Mouse (Mus musculus) forebrain, postnatal 0 days (tissue): ENCODE results near the gene Enpep. TPM values are rescaled to one million over a fixed set of nuclear protein-coding genes. Genes with fewer than 3 reads are reported as not detected.

Experiments
- ATAC-seq: fragments of 200-750 bp; cut with Nextera tagmentation; 2 replicates; pipeline ENCODE4 v1.8.0; 2017; ENCODE audit warnings: mild to moderate bottlenecking, moderate library complexity
- DNase-seq: peaks from one replicate; pipeline ENCODE4 v3.0.0-alpha.2; 2015
- H3K27ac ChIP-seq: fragments of 300-500 bp; sonication (generic); 2 replicates; pipeline ENCODE4 v1.5.1; 2014; ENCODE audit warnings: low read depth, mild to moderate bottlenecking, antibody characterized with exemption, low read length, moderate library complexity, mixed read lengths
- H3K27me3 ChIP-seq: fragments of 300-500 bp; sonication (generic); 2 replicates; pipeline ENCODE4 v1.6.1; 2014; ENCODE audit warnings: mild to moderate bottlenecking, low read length, mixed read lengths; ENCODE audit not compliant: insufficient read depth
- H3K36me3 ChIP-seq: fragments of 300-500 bp; sonication (generic); 2 replicates; pipeline ENCODE4 v1.6.1; 2014; ENCODE audit warnings: mild to moderate bottlenecking, moderate library complexity; ENCODE audit not compliant: insufficient read depth
- H3K4me1 ChIP-seq: fragments of 300-500 bp; sonication (generic); 2 replicates; pipeline ENCODE4 v1.6.1; 2014; ENCODE audit warnings: antibody characterized with exemption; ENCODE audit not compliant: insufficient read depth
- H3K4me2 ChIP-seq: fragments of 300-500 bp; sonication (generic); 2 replicates; pipeline ENCODE4 v1.6.1; 2014; ENCODE audit warnings: low read depth, mild to moderate bottlenecking, moderate library complexity
- H3K4me3 ChIP-seq: fragments of 300-500 bp; sonication (generic); 2 replicates; pipeline ENCODE4 v1.5.1; 2014; ENCODE audit warnings: low read depth, low read length, mixed read lengths
- H3K9ac ChIP-seq: fragments of 300-500 bp; sonication (generic); 2 replicates; pipeline ENCODE4 v1.6.1; 2014; ENCODE audit warnings: mild to moderate bottlenecking
- H3K9me3 ChIP-seq: fragments of 300-500 bp; sonication (generic); 2 replicates; pipeline ENCODE4 v1.6.1; 2016; ENCODE audit warnings: low read length
- CTCF ChIP-seq: sonication (generic); IDR thresholded peaks from 2 replicates; pipeline ENCODE4 v1.5.1; 2016; ENCODE audit warnings: antibody characterized with exemption, control low read depth, low read depth
- WGBS: fragments of 180-500 bp; shearing (Covaris S2); extraction: QIAGEN DNeasy Blood & Tissue Kit; methylation state at CpG from one replicate; pipeline ENCODE4 v1.1.7; 2014; 5-methylcytosine and 5-hydroxymethylcytosine counted together
- polyA plus RNA-seq: library from polyadenylated mRNA; unstranded; fragments of >200 nt; fragmentation: Nextera tagmentation; extraction: Ambion mirVana; gene quantifications from 2 replicates; pipeline ENCODE4 v1.2.1, GENCODE M21; 2015
- total RNA-seq: library from RNA; depleted of rRNA; stranded (reverse); fragments of >200 nt; gene quantifications from 2 replicates; pipeline ENCODE4 v1.2.3, GENCODE M21; 2014

Enpep gene
- total and polyA plus RNA-seq, 2 experiments from 2014 or later = 1.5 to 5.7 TPM

- Histone ChIP-seq H3K27me3 (no peaks in the 10 kb centered on the region), H3K4me1 (no peaks in the 10 kb centered on the region), H3K9ac (no peak overlapping the region), H3K36me3 (no peaks in the 10 kb centered on the region), H3K4me3 (no peak overlapping the region), H3K27ac (no peak overlapping the region), H3K4me2 (no peak overlapping the region), H3K9me3 (no peaks in the 10 kb centered on the region)
- no peak for TF ChIP-seq CTCF
- ATAC-seq (no peak), DNase-seq (no peak)
- 76% methylated on average over 7 of the region's 7 CpGs for WGBS
Measured at GRCm38 (mm10) chr3:129332142-129332541, 378 bp downstream of the Enpep start.

GRCm38 (mm10) chr3:129331427-129331826 is 1.1 kb downstream of the Enpep start:
- Histone ChIP-seq H3K9ac (no peak overlapping the region), H3K36me3 (no peaks in the 10 kb centered on the region), H3K4me3 (no peak overlapping the region), H3K4me1 (no peaks in the 10 kb centered on the region), H3K27ac (no peak overlapping the region), H3K27me3 (no peaks in the 10 kb centered on the region), H3K4me2 (no peak overlapping the region), H3K9me3 (no peaks in the 10 kb centered on the region)
- no peak for DNase-seq
- no peak for TF ChIP-seq CTCF
- ATAC-seq = no peak
- 95% methylated on average over 6 of the region's 6 CpGs for WGBS

- Histone ChIP-seq H3K27ac (no peak overlapping the region), H3K36me3 (no peaks in the 10 kb centered on the region), H3K27me3 (no peaks in the 10 kb centered on the region), H3K9ac (no peak overlapping the region), H3K4me2 (no peak overlapping the region), H3K4me3 (no peak overlapping the region), H3K9me3 (no peaks in the 10 kb centered on the region), H3K4me1 (no peaks in the 10 kb centered on the region)
- DNase-seq (no peak), ATAC-seq (no peak)
- no peak for TF ChIP-seq CTCF
- WGBS = 90% methylated on average over 4 of the region's 4 CpGs
Measured at GRCm38 (mm10) chr3:129328056-129328455, 4.5 kb downstream of the Enpep start.

- H3K36me3 ChIP-seq = no peaks in the 10 kb centered on the region
- no peak overlapping the region for H3K27ac ChIP-seq
- no peaks in the 10 kb centered on the region for H3K9me3 ChIP-seq
- no peak overlapping the region for H3K4me2 ChIP-seq
- no peak overlapping the region for H3K9ac ChIP-seq
- H3K27me3 ChIP-seq = no peaks in the 10 kb centered on the region
- 61% methylated on average over 6 of the region's 6 CpGs for WGBS
- H3K4me3 ChIP-seq = no peak overlapping the region
- ATAC-seq (no peak), DNase-seq (no peak)
- TF ChIP-seq CTCF = no peak
- H3K4me1 ChIP-seq = no peaks in the 10 kb centered on the region
Measured at GRCm38 (mm10) chr3:129321585-129321984, 10.9 kb downstream of the Enpep start.

- ATAC-seq (no peak), DNase-seq (no peak)
- no peaks in the 10 kb centered on the region for H3K9me3 ChIP-seq
- H3K27me3 ChIP-seq = no peaks in the 10 kb centered on the region
- no peak overlapping the region for H3K4me2 ChIP-seq
- H3K4me3 ChIP-seq = no peak overlapping the region
- no peaks in the 10 kb centered on the region for H3K36me3 ChIP-seq
- no peak overlapping the region for H3K9ac ChIP-seq
- WGBS = 77% methylated on average over 17 of the region's 17 CpGs
- H3K27ac ChIP-seq = no peak overlapping the region
- no peaks in the 10 kb centered on the region for H3K4me1 ChIP-seq
- TF ChIP-seq CTCF = no peak
Measured at GRCm38 (mm10) chr3:129317032-129317729, 15.3 kb downstream of the Enpep start.

GRCm38 (mm10) chr3:129313671-129314415 is 18.7 kb downstream of the Enpep start:
- no peak overlapping the region for H3K4me2 ChIP-seq
- H3K9ac ChIP-seq = no peak overlapping the region
- 84% methylated on average over 7 of the region's 7 CpGs for WGBS
- ATAC-seq (no peak), DNase-seq (no peak)
- no peaks in the 10 kb centered on the region for H3K27me3 ChIP-seq
- H3K36me3 ChIP-seq = no peaks in the 10 kb centered on the region
- no peaks in the 10 kb centered on the region for H3K9me3 ChIP-seq
- H3K4me1 ChIP-seq = no peaks in the 10 kb centered on the region
- no peak overlapping the region for H3K27ac ChIP-seq
- H3K4me3 ChIP-seq = no peak overlapping the region
- TF ChIP-seq CTCF = no peak

GRCm38 (mm10) chr3:129313221-129313620 is 19.3 kb downstream of the Enpep start:
- 89% methylated on average over 2 of the region's 2 CpGs for WGBS
- Histone ChIP-seq H3K4me1 (no peaks in the 10 kb centered on the region), H3K9me3 (no peaks in the 10 kb centered on the region), H3K4me3 (no peak overlapping the region), H3K27ac (no peak overlapping the region), H3K9ac (no peak overlapping the region), H3K36me3 (no peaks in the 10 kb centered on the region), H3K27me3 (no peaks in the 10 kb centered on the region), H3K4me2 (no peak overlapping the region)
- ATAC-seq (no peak), DNase-seq (no peak)
- TF ChIP-seq CTCF = no peak
